Comparison of ENCODE assay signal across 1 mouse cellular context in genomic region chr10:80017771-80018170, GRCm38 (mm10).
TF ChIP-seq lines count a peak whose summit lies in the region.

No protein-coding gene starts in this region.

TF ChIP-seq in MEL, 35 proteins besides CTCF, POLR2A, EP300 and RAD21 (continued from another document):
- no peak for TF ChIP-seq KAT2A (conservative IDR thresholded peaks at IDR 0.05; ENCODE audit: low read depth, low read length)
- TF ChIP-seq RCOR1 (IDR thresholded peaks at IDR 0.05; ENCODE audit: low read depth, low read length): no peak
- TF ChIP-seq BHLHE40 (IDR thresholded peaks at IDR 0.05; ENCODE audit: borderline replicate concordance, low read depth, low read length): no peak
